Mouse (Mus musculus): ENCODE data around the gene Reep1.

The Reep1 gene

DNA sequence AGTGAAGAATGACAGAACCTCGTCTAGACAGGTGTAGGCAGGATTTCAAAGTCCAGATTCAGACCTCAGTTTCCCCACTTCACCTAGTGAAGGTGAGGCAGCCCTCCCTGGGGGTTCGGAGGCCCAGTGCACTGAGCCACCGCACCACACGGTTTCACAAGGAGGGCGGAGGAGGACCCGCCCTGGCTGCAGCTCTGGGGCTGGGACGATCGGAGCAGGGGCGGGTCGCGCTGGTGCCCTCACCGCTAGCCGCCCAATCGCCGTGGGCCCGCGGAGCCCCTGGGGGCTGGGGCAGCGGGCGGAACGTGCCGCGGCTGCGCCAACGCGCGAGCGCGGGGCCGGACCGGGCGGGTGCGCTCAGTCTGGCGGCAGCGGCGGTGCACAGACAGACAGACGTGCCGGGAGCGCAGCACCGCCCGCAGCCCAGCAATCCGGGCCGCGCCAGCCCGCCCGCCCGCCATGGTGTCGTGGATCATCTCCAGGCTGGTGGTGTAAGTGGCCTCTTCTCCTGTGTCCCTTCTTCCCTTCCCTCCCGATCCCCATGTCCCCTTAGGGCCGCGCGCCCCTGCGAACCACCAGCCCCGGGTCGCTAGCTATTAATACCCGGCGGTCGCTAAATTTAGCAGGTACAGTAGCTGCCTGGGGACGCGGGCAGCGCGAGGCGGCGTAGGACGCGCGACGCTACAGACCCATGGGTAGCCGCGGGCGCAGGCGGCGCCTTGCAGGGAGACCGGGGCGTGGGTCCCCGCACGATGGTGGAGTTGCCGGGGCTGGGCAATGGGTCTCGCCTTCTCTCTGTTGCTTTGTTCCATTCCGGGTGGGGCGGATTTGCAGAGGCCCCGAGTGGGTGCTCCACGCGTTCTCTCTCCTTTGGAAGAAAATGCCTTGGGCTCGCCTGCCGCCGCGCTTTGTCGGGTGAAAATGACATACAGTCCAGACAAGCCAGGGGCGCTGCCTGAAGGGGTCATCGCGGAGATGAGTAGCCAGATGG is at the start of gene Reep1:
TSS of gene Reep1 (plus strand) at position 51 of the 991 bp plus-strand sequence.
- in situ Hi-C loops (cut with MboI, MseI), result loop anchor here in 1 of 2 experiments (5.0 kb wide), 1 partner anchor 41 kb away; no protein-coding TSS in a partner anchor

DNA sequence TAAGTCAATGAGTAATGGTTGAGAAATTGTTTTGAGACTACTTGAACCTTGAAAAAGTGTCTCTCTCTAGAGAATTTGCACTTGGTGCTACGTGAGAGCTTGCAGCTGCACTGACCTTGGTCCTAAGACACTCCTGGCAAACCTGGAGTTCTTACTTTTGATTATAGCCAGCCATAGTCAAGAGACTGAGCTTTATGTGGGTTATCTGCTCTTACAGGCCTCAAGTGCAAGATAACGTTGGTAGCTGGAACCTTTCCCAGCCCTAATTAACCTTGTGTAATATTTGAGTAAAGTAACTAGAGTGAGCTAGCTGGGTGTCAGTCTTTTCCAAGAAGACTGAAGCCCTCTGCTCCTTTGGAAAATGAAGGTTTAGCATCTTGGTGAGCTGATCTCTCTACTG is 49.1 kb upstream of the Reep1 start:
- in situ Hi-C loops (cut with MboI, MseI), result no loop called here

DNA sequence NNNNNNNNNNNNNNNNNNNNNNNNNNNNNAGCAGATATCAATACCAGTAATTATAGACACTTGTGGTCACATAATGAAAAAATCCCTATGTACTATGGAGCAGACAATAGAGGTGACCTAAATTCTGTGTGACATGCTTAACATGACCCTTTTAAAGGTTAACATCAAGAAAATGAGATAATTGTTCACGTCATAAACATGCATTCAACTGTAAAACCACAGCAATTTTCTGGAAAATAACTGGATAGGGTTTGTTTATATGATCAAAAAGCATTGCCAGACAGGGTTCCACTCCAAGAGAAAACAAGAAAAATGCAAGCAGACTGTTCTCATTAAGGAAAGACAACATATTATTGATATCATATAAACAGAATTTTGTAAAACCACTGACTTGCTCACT is 42.9 kb upstream of the Reep1 start:
- in situ Hi-C loops (cut with MboI, MseI), result no loop called here

DNA sequence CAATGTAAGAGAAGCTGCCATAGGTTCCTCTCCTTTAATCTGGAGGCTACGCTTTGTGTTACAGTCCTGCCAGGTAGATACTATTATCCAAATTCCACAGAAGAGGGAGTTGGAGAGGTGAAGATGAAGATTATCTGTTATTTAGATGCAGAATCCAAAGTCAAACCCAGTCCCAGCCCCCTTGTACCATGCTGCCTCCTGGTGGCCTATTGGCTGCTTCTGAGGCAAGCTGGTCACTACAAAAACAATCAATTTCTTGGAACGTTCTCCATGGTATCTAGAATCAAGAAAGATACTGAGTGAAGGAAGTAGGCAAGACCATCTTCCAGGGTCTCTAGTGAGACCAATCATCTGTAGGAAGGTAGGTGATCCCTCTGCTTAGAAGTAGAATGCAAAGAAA is 34.2 kb upstream of the Reep1 start:
- in situ Hi-C loops (cut with MboI, MseI), result no loop called here

DNA sequence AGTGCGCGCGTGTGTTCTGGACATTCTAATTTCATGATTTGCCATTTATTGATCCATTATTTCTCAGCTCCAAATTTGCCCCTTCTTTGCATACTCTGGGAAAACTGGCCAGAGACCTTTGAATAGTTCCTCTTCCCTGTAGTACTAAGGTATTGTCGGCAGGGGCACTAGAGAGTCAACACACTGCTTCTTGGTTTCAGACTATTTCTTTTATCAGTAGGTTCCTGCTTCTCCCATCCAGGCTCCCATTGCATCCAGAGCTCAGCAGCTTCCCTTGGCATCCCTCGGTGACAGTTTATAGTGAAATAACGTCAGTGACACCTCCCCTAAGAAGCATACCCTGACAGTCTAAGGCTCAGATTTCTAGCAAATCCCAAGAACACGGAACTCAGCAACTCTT is 28.5 kb upstream of the Reep1 start:
- in situ Hi-C loops (cut with MboI, MseI), result no loop called here

DNA sequence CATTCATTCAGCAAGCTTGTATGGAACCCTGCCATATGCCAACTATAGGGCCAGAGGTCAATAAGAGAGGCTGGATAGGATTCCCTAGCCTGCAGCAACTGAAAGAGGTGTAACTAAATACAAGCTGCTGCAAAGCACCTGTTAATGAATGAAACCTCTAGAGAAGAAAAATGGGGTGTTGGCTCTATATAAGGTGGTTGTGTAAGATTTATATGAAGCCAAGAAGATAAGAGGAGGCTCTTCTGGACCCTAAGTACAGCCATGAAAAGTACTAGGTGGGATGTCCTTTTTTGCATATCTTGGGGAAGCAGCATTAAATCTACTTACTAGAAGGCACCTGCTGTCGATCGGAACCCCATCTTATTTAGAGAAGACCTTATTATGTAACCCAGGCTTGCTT is 12.2 kb upstream of the Reep1 start:
- in situ Hi-C loops (cut with MboI, MseI), result no loop called here

DNA sequence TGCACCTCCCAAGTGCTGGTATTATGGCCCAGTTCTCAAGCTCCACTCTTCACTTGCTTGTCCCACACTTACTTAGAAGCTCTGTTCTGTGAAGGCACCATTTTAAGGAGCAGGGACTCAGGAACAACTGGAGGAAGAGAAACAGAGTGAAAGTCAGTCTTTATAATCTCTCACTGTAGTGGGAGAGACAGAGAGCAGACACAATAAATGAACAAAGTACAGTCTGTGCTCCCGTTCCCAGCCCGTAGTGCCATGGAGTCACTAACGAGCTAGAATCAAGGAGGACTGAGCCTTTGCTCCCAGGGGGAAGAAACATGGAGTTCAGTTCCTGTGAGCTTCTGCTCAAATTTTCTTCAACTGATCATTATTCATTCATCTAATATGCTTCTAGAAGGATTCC is 11.8 kb upstream of the Reep1 start:
- in situ Hi-C loops (cut with MboI, MseI), result no loop called here

DNA sequence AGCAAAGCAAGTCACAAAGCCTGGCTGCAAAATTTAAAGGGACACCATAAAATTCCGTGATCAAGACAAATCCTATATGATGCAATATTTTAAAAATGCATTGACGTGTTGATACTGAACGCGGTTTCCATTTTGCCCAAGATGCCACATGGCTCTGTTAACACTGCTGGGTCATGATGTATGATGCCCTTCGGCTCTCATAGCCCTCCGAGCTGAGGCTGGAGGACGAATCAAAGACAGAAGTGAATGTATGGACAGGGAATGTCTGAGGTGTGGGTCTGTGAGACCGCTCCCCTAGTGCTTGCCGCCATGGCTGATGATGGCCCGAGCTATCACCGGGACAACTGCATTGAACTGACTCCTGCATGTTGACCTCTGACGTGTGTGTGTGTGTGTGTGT is 490 bp upstream of the Reep1 start:
- in situ Hi-C loops (cut with MboI, MseI), result loop anchor here in 1 of 2 experiments (5.0 kb wide), 1 partner anchor 40 kb away; no protein-coding TSS in a partner anchor

DNA sequence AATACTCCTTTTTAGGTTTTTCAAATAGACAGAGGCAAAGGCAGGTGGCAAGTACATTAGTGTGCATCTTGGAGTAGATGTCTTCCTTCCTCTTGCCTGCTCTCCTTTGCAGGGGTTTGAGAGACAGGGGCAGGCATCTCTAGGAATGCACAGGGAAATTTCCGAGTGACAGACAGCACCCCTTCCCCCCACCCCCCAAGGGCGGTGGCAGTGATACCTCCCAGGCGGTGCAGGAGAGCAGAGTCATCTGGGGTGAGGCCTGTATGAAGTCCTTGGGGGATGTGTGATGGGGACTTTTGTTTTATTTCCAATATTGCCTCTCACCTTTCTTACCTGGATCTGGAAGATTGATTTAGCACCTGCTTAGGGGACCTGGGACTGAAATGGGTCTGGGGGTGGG is 1.2 kb downstream of the Reep1 start:
- in situ Hi-C loops (cut with MboI, MseI), result loop anchor here in 1 of 2 experiments (5.0 kb wide), 1 partner anchor 41 kb away; no protein-coding TSS in a partner anchor

DNA sequence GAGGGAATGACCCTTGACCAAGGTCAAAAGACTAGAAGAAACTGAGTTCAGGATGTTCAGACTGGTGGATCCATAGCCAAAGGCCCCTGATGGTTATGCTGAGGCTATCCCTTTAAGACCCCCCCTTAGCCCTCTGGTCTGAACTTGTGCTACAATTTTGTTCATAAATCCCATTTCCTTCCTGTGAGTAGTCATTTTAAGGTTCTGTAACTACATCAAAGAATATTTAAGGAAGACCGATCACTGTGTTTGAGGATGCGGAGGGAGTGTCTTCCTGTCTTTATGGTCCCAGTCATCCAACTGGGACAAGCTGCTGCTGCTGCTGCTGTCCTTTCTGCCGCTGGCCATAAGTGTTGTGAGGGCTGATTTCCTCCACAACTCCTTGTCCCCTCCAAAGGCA is 3.0 kb downstream of the Reep1 start:
- in situ Hi-C loops (cut with MboI, MseI), result no loop called here

DNA sequence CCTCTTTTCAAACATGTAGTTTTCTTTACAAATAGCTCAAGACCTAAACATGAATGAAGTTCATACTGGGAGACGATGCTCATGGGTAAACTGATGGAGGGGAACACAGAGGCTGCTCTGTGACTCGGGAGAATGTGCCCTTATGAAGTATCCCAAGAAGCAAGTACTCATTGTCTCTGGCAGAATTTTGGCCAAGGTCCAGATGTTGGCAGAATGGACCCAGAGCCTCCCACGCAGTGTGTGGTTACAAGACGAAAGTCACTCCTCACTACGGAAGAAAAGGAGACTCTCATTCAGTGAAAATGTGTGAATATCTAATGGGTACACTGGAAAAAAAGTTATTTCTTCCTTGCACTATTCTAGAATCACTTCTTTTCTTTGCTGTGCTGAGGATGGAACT is 3.8 kb downstream of the Reep1 start:
- in situ Hi-C loops (cut with MboI, MseI), result no loop called here

DNA sequence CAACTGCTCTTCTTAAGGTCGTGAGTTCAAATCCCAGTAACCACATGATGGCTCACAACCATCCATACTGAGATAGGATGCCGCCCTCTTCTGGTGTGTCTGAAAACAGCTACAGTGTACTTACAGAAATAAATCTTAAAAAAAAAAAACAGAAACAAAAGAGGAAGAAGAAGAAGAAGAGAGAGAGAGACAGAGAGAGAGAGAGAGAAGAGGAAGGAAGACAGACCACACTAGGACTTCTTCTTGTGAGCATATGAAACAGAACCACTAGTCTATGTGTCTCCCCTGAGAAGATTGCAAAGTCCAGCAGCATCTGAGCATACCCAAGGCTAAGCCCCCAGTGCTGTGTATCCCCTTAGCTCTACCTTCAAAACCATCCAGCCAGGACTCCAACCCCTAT is 6.2 kb downstream of the Reep1 start:
- in situ Hi-C loops (cut with MboI, MseI), result no loop called here

DNA sequence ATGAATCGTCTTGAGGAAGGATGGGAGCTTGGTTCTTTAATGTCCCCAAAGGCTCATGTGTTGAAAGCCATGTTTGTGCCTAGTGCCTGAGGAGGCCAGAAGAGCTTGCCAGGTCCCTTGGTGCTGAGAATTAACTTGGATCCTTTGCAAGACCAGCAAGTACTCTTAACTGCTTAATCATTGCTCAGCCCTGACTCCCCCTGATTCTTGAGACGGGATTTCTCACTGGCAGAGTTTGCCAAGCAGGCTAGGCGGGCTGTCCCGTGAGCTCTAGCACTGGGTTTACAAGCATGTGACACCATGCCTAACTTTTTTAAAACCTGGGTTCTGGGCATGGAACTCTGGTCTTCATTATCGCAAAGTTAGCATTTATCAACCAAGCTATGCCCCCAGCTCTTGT is 7.6 kb downstream of the Reep1 start:
- in situ Hi-C loops (cut with MboI, MseI), result no loop called here

DNA sequence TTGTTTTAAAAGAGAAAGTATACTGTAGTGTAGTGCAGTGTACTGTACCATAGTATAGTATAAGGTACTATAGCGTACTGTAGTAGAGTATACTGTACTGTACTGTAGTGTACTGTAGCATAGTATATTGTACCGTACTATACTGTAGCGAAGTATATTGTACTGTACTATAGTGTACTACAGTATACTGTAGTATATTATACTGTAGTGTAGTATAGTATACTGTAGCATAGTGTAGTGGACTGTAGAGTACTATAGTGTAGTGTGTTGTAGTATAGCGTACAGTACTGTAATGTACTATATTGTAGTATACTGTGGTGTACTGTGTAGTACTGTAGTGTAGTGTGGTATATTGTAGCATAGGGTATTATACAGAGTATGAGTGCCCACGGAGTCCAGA is 9.1 kb downstream of the Reep1 start:
- in situ Hi-C loops (cut with MboI, MseI), result no loop called here

DNA sequence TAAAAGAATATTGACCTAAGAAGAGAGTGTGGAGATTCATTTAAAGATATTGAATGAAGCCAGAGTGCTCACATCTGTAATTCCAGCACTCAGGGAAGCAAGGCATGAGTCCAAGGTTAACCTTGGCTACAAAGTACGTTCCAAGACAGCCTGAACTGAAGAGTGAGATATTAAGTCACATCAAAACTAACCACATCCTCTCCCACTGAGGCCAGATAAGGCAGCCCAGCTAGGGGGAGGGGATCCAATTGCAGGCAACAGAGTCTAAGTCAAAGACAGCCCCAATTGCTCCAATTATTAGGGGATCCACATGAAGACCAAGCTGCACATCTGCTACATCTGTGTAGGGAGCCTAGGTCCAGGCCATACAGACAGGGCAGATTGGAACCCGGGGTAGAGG is 11.0 kb downstream of the Reep1 start:
- in situ Hi-C loops (cut with MboI, MseI), result no loop called here

DNA sequence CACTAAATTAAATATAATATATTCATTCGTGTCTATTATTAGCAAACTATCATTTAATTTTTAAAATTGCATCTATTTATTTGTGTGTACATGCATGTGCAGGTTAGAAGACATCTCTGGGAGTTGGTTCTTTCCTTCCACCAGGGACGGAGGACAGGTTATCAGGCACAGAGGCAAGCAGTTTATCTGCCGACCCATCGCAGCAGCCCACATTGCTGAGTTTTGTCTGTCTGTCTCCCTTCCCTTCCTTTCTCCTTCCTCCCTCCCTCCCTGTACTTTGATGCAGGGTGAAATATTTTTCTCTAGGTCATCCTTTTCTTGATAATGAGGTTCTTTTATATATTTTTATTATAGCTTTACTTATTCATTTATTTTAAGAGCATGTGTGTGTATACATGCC is 11.9 kb downstream of the Reep1 start:
- in situ Hi-C loops (cut with MboI, MseI), result no loop called here

DNA sequence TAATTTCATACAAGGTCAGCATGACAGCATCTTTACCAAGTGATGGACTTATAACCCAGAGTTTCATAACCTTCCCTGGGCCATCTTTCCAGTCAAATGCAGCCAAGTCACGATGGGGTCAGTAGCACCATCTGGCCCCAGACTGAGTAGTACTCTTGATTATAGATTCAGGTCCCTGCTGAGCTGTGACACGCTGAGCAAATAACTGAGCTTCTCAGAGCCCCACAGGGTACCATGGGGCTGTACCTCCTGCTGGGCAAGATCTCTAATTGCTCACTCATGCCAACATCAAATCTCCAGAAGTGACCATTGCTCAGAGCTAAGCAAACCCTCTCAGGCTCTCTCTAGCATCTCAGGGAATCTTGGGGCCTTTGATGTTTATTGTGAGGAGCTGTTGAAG is 15.6 kb downstream of the Reep1 start:
- in situ Hi-C loops (cut with MboI, MseI), result no loop called here

DNA sequence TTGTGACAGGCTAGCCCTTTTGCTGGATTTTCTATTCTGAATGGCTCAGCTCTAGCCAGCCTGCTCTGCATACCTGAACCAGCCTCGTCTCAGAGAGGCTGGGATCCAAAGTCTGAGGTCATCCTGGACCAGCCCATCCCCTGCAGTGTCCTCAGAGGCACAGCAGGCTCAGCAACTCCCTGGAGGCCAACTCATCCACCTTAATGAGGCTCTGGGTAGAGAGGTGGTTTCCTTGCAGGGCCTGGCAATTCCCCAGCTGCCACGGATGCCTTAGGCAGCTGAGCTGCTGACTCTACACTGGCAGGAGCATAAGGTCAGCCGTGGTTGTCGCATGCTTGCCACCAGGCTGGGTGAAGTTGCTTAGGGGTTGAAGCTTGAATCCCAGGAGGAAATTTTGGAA is 16.2 kb downstream of the Reep1 start:
- in situ Hi-C loops (cut with MboI, MseI), result no loop called here

DNA sequence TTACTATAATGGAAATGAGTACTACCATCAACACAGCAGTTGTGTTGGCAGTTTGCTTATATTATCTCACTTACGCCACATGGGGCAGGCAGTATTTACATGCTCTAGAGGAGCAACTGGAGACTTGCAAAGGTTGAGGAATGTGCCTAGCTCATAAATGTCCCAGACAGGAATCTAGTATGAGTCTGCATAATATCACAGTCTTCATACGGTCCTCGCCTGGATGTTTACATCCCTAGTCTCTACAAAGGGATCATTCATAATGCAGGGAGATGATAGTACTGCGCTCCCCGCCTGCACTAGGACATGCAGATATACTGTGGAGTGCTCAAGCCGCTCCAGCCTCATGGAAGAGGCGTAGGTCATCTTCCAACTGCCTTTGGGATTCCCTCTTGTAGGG is 19.3 kb downstream of the Reep1 start:
- in situ Hi-C loops (cut with MboI, MseI), result no loop called here

DNA sequence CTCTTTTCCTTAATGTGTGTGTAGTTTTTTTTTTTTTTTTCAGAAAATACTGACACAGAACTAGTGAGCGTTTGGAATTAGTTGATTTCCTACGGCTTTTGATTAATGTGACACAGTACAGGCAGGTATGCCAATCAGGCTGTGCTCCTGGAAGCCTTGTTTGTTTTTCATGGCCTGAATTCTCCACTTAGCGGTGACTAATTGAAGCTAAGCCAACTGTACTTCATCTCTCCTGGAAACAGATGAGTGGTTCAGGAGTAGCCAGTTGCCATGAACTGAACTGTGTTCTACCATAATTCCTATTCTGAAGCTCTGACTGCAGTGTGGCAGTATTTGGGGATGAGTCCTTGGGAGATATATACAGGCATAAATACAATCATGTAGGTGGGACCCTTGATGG is 20.9 kb downstream of the Reep1 start:
- in situ Hi-C loops (cut with MboI, MseI), result no loop called here

DNA sequence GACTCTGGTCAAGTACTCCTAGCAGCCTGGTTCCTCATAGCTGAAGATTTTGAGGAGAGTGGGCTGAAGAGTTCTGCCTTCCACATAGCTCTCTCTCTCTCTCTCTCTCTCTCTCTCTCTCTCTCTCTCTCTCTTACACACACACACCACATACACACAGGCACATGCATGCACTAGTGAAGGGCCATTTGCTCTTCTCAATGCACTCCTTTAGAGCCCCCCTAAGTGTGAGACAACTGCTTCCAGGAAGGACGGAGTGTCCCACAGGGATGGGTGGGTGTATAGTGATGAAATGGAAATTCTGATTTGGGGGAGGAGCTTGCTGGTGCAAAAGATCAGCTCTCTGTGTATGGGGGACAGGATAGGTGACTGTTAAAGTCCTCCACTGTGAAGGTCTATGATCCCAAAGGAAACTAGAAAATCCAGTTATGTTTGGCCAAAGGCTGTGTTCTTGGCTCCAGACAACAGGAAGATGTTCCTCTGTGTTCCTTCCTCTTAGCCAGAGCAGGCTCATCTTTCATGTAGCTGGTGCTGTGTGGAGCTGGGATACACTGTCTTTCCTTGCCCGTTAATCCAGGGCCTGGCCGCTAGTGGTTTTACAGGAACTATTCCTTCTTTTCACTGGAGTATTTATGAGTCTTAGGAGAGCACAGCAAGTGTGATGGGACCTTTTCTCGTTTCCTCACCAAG is 27.7 kb downstream of the Reep1 start:
- in situ Hi-C loops (cut with MboI, MseI), result no loop called here

DNA sequence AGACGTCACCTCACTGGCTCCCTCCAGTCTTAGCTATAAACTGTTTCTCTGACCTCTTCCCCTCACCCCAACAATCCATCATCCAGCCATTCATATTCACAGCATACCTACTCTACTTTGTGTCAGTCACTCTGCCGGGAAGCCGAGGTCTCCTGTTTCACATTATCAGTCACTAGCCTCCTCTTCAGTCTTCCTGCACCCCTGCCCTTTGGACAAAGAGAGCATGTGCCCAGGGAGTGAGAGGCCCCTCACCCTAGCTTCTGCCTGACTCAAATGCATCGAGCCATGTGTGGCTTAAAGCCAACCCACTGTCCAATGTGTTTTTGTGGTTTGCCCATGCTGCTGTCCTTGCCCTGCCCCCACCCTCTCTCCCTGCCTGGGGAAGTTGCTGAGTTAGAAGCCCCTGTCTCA is 28.2 kb downstream of the Reep1 start:
- in situ Hi-C loops (cut with MboI, MseI), result no loop called here

DNA sequence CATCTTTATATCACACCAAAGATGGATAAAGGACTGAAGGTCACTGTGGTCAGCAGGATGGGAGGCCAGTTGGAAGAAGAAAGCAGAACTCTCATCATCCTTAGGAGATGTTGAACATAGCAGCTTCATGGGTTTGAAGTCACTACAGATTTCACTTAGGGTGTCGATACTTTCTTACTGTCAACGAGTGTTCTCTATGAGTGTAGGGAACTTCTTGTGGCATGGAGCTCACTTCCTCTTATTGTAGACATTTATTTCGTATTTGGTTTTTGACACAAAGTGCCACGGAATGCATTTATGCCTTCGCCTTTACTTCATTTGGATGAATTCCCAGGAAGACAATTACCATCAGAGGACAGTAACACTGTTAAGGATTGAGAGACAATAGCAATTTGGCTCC is 28.7 kb downstream of the Reep1 start:
- in situ Hi-C loops (cut with MboI, MseI), result no loop called here

Data from T-helper 17 cell (primary cell).